Mouse (Mus musculus) adrenal gland, postnatal 25 days (tissue): ENCODE results near the gene Ildr2. TPM values are rescaled to one million over a fixed set of nuclear protein-coding genes. Genes with fewer than 3 reads are reported as not detected.
A peak's percentile ranks its signal among the peaks of the same experiment; 100 is the strongest.

Experiments
- DNase-seq: peaks from one replicate; pipeline ENCODE4 v3.0.0; 2021; ENCODE audit warnings: mixed read lengths
- total RNA-seq: library from RNA; stranded (reverse); gene quantifications from 2 replicates; pipeline ENCODE4 v1.2.3, GENCODE M21; 2021

Ildr2 gene
- total RNA-seq, 1 experiment from 2014 or later: 4.6 TPM

- no peak for DNase-seq
Measured at GRCm38 (mm10) chr1:166342539-166342938, 88.6 kb downstream of the Ildr2 start.

DNA sequence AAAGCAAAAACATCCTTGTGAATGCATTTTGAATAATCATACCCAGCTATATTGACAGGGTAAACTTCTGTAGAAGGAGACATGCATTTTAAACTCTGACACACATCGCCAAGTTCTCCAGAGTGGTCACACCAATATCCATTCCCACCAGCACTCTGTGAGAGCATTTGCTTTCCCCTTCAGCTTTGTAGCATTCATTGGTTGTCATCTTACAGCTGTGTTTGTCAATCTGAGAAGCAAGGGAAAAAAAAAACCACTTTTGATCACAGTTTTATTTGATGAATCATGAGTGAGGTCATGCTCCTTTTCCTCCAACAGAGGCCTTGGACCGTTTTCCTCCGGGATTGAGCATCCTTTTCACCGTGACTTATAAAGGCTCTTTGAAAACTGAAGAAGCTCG is 89.6 kb downstream of the Ildr2 start:
- no peak for DNase-seq

GRCm38 (mm10) chr1:166344300-166345077 is 90.5 kb downstream of the Ildr2 start:
- DNase-seq: no peak

GRCm38 (mm10) chr1:166345602-166346001 is 91.7 kb downstream of the Ildr2 start:
- no peak for DNase-seq

DNA sequence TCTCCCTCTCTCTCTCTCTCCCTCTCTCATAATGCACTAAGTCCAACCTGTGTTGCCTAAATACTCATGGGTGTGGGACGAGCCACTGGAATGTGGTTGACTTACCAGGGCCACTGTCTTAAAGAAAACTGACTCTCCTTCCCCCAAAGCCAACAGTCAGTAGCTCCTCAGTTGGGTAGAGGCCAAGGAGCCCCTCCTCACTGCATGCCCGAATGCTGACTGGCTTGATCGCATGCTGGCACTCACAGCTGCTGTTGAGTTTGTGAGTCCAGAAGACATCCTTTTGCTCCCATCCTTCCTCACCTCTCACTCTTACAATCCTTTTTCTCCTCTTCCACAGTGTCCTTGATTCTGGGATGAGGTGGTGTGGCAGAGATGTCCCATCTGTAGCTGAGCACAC is 93.0 kb downstream of the Ildr2 start:
- no peak for DNase-seq

GRCm38 (mm10) chr1:166349341-166349740 is 95.4 kb downstream of the Ildr2 start:
- DNase-seq: no peak

DNA sequence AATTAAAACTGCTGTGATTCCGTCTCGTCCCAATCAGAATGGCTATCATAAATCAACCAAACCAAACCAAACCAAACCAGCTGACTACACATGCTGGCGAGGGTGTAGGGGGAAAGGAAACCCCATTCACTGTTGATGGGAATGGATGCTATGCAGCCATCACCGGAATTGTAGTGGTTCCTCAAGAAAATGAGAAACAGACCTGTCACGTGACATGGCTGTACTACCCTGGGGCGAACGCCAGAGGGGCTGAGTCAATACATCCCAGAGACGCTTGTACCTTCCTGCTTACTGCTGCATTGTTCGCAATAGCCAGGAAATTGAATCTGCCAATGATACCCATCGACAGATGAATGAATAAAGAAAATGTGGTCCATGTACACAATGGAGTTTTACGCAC is 95.8 kb downstream of the Ildr2 start:
- no peak for DNase-seq

- peak; percentile 92 for DNase-seq
Measured at GRCm38 (mm10) chr1:166360157-166360855, 106.4 kb downstream of the Ildr2 start.

- DNase-seq: no peak
Measured at GRCm38 (mm10) chr1:166360896-166361295, 107.0 kb downstream of the Ildr2 start.

- no peak for DNase-seq
Measured at GRCm38 (mm10) chr1:166361842-166362241, 107.9 kb downstream of the Ildr2 start.

GRCm38 (mm10) chr1:166362659-166363058 is 108.7 kb downstream of the Ildr2 start:
- DNase-seq: no peak

GRCm38 (mm10) chr1:166363122-166363521 is 109.2 kb downstream of the Ildr2 start:
- no peak for DNase-seq

Other genes with a start within 250 kb of the Ildr2 start
- gene Dusp27, start 126.2 kb upstream of the Ildr2 start, total RNA-seq: not detected in 2 replicates
- gene Gpa33, start 123.9 kb upstream of the Ildr2 start, total RNA-seq: 0.30 TPM in 1 of 2 replicates, not detected in the other
- gene Mael, start 15.4 kb upstream of the Ildr2 start, total RNA-seq: not detected in 2 replicates
- 19.5 and 23.5 TPM in 2 replicates for gene Tada1, start 125.0 kb downstream of the Ildr2 start, total RNA-seq
- 34.4 and 37.4 TPM in 2 replicates for gene Pogk, start 155.7 kb downstream of the Ildr2 start, total RNA-seq
- gene Gm4846, start 243.4 kb downstream of the Ildr2 start, total RNA-seq: not detected in 2 replicates